Mouse (Mus musculus): ENCODE data around the gene Mapk9.
"Not testable (repeated sequence)": the region's sequence is repeated elsewhere in the genome, so short reads cannot be mapped to it uniquely, and the experiment has no call there.

Mapk9 gene

DNA sequence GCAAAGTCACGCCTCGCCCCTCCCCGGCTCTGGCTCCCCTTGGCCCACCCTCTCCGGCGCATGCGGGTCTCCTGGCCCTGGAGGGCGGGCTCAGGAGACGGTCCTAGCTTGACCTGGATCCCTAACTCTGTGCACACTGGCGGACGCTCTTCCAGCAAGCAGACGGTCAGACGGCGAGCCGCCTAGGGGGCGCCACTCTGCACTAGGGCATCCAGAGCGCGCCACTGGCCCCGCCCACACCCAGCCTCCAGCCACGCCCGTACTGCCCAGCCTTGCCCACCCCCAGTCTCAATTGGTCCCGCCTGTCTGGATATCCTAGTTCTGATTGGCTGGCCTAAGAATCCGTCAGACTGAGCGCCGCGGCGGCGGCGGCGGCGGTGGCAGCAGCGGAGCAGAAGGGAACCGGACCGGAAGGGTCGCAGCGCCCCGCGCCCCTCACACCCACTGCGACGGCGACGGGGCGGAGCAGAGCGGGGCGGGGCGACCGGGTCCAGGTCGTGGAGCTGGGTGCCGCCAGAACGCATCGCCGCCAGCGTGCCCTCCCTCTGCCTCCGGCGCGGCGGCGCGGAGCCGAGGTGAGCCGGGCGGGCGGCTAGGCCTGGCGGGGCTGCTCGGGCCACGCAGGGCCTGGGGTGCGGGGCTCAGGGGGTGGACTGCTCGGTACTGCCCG, at the start of gene Mapk9:
Gene Mapk9 (plus strand): TSS at position 351 of the 670 bp plus-strand sequence.
- DNase-seq (ENCODE audit: low read depth, low spot score) = peak; percentile 94

GRCm38 (mm10) chr11:49798931-49799330, 47.6 kb upstream of the Mapk9 start:
- no peak for DNase-seq (ENCODE audit: low read depth, low spot score)

DNA sequence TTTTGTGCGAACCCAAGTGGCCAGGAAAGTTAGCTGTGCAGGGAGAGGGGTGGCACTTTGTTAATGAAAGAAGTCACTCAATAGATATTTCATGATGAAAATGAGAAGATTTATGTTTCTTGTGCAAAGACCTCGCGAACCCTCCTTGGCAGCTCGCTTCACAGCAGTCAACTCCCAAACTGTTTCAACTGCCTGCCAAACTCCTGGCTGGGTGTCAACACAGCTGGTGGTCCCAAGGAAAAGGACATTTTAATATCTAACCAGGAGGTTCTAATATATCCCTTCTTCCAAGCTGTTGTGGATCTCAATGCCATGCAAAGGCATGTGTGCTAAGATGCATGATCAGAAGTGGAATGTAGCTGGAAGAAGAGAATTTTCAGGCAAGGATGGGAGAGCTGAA, 45.0 kb upstream of the Mapk9 start:
- DNase-seq (ENCODE audit: low read depth, low spot score) = no peak

DNA sequence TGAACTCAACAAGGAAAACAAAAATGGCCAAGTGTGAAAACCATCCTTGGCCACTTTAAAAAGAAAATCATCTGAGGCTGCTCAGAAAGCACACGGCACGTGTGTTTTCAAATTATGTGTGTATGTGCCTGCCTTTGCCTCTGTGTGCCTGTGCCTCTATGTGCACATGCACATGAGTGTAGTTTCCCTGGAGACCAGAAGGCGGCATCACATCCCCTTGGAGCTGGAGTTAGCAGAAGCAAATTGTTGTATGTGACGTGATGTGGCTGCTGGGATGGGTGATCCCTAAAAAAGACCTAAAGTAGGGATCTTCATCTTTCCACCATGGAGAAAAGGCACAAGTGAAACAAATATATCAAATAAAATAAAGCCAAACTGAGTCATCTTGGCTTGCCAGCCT, 42.8 kb upstream of the Mapk9 start:
- no peak for DNase-seq (ENCODE audit: low read depth, low spot score)

- no peak for DNase-seq (ENCODE audit: low read depth, low spot score)
These were observed 40.3 kb upstream of the Mapk9 start for GRCm38 (mm10) chr11:49806218-49806617.

DNA sequence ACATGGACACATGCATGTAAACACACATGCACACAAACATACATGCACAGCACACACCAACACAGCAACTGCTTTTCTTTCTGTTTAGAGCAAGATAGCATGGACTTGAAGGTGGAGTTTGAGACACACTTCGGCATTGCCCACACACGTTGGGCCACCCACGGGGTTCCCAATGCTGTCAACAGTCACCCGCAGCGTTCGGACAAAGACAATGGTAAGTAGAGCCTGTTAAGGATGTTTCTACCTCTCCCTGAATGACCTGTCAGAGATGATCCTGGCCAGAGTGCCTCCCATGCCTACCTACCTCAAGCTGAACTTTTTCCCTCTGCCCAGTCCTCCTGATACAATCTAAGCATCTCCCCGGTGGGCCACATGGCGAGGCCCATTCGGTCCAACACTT, 37.6 kb upstream of the Mapk9 start:
- DNase-seq (ENCODE audit: low read depth, low spot score) = no peak

GRCm38 (mm10) chr11:49810696-49811095, 35.9 kb upstream of the Mapk9 start:
- DNase-seq (ENCODE audit: low read depth, low spot score) = not testable (repeated sequence)

- DNase-seq (ENCODE audit: low read depth, low spot score) = no peak
These were observed 35.4 kb upstream of the Mapk9 start for GRCm38 (mm10) chr11:49811099-49811541.

GRCm38 (mm10) chr11:49811879-49812278, 34.7 kb upstream of the Mapk9 start:
- DNase-seq (ENCODE audit: low read depth, low spot score) = no peak

DNA sequence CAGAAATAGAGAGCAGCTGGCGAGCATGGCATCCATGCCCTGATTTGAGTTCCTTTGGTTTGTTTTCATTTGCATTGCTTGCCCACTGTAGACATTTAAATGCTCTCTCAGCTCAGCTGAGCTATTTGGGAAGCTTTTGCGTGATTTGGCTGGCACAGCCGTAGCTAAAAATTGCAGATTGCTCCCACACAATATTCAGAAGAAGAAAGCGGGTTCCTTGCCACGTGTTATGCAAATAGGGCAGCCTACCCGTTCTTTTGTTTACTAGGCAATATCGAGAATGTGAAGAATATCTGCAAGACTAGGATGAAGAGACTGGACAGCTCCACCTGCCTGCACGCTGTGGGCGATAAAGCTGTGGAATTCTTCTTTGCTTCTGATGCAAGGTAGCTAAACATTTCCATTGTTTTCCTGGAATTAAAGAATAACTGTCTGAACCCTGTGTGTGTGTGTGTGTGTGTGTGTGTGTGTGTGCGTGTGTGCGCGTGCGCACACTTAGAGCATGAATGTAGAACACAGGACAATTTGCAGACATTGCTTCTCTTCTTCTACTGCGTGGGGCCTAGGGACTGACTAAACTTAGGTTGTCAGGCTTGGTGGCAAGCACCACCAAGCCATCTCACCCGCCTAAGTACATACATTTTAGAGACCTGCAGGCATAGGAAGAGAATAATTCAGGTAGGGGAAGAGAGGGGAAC, 27.5 kb upstream of the Mapk9 start:
- DNase-seq (ENCODE audit: low read depth, low spot score) = no peak

GRCm38 (mm10) chr11:49819676-49820075, 26.9 kb upstream of the Mapk9 start:
- no peak for DNase-seq (ENCODE audit: low read depth, low spot score)

GRCm38 (mm10) chr11:49820928-49821327, 25.6 kb upstream of the Mapk9 start:
- DNase-seq (ENCODE audit: low read depth, low spot score) = no peak

- no peak for DNase-seq (ENCODE audit: low read depth, low spot score)
These were observed 25.0 kb upstream of the Mapk9 start for GRCm38 (mm10) chr11:49821546-49821945.

DNA sequence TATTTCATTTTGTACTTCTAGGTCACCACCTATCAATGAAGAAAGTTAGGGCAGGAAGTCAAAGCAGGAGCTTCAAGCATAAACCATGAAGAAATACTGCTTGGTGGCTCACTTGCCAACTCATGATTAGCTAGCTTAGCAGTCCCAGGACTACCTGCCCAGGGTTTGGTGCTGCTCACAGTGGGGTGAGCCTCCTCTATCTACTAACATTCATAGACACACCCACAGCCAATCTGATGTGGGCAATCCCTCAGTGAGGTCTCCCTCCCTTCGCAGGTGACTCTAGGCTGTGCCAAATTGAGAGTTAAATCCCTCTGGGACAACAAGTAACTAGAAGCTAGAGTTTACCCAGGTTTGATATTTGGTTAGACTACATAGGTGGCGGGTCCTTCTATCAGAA, 24.2 kb upstream of the Mapk9 start:
- DNase-seq (ENCODE audit: low read depth, low spot score) = no peak

DNA sequence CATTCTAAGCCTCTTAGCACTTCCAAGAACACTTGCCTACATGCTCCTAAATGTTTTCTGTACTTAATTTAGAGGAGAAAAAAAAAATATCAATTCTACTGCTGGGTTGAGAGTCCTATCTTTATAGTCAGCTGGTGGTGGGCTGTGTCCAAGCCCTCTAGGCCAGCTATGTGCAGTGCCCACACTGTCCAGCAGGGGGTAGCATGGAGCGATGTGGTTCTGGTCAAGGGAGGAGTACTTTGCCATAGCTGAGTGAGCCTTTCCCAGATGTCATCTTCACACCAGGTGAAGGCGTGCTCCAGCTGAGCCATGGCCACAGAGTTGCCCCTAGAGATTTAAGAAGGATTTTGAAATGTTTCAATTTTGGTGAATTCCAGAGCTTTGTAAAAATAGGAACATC, 21.7 kb upstream of the Mapk9 start:
- peak; percentile 48 for DNase-seq (ENCODE audit: low read depth, low spot score)

DNA sequence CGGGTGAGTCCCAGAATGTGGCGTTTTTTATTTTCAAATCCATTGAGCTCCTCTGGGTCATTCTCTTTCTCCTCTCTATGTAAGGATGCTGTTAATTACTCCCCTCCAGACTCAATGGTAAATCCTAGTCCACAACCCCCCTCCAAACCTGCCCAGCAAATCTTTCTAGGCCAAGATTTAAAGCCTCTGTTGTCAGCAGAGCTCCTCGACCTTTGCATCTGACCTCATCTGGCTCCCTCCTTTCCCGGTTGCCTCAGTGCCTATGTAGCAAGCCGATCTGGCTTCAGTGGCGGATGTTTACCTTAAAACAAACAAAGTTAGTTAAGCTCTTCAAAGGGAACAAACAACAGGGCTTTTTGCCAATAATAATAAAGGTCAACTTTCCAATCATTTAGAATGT, 19.3 kb upstream of the Mapk9 start:
- no peak for DNase-seq (ENCODE audit: low read depth, low spot score)

DNA sequence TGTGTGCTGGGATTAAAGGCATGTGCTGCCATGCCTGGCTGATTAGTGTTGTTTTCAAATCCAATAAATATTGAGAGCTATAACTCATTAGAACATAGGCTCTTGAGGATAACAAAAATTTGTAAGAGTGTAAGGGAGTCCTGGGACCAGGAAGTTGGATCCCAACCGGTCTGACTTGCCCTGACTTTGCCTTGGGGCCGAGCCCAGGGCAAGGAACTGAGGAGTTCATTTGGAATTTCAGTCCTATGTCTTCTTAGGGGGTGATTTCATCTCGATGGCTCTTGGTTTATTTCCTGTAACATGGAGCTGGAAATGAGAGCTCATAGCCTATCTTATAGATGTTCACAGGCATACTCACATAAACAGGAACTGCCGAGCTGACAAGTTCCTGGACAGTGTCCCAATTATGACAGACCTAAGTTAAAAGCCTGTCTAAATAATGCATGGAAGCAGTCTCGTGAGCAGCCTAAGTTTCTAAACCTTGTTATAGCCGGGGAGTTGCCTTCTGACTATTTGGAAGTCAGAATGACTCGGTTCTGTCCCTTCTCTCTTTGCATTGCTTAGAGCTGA, 17.3 kb upstream of the Mapk9 start:
- DNase-seq (ENCODE audit: low read depth, low spot score) = no peak

DNA sequence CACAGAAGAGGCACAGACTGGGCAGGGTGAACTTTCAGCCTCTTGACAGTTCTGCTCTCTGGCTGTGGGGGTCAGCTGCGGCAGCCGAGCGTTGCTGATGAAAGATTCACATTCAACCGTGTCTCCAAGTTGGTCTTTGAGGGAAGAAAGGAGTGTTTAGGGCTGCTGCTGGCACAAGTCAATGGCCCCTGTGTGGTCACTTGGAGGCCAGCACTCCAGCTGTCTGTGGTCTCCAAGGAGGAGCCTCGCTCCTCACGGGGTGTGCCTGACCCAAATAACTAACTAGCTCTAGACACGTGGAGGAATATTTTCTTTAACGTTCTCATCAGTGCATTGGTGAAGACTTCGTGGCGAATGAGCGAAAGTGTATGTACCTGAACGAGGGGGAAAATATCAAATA, 14.6 kb upstream of the Mapk9 start:
- DNase-seq (ENCODE audit: low read depth, low spot score) = no peak

DNA sequence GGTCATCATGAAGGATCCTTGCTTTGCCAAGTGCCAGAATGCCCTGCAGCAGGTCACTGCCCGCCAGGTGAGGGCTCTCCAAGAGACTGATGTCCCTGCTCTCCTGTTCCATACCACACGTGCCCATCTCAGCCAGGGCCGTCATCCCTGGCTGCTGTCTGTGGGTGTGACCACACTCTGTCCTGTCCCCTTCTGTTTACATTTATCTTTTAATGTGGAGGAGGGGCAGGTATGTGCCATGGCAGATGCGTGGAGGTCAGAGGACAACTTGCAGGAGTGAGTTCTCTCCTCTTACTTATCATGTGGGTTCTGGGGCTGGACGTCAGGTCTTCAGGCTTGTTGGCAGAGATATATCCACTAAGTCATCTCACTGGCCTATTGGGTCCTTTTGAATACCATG, 13.6 kb upstream of the Mapk9 start:
- DNase-seq (ENCODE audit: low read depth, low spot score) = no peak

DNA sequence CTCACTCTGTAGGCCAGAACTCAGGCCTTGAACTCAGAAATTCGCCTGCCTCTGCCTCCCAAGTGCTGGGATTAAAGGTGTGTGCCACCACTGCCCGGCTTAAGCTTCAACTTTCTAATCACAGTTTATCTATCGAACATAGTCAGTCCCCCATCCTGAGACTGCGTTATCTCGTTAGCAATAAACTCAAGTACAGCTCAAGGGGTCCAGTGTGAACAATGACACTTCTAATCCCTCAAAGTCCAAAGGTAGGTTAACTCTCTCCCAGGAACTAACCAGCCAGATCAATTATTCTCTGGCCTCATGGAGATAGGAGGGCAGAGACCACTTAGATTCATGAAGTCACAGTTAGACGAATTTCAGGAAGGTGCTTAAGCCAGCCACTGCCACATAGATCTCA, 12.3 kb upstream of the Mapk9 start:
- DNase-seq (ENCODE audit: low read depth, low spot score) = no peak

- no peak for DNase-seq (ENCODE audit: low read depth, low spot score)
These were observed 11.1 kb upstream of the Mapk9 start for GRCm38 (mm10) chr11:49835257-49835956.

GRCm38 (mm10) chr11:49837717-49838407, 8.7 kb upstream of the Mapk9 start:
- DNase-seq (ENCODE audit: low read depth, low spot score) = no peak

Measured in c-Kit-negative CD71-positive TER-119-positive erythroid progenitor cells, embryonic 14.5 days (primary cell).